8 mouse cellular contexts compared by ENCODE assay signal in the genomic region with DNA sequence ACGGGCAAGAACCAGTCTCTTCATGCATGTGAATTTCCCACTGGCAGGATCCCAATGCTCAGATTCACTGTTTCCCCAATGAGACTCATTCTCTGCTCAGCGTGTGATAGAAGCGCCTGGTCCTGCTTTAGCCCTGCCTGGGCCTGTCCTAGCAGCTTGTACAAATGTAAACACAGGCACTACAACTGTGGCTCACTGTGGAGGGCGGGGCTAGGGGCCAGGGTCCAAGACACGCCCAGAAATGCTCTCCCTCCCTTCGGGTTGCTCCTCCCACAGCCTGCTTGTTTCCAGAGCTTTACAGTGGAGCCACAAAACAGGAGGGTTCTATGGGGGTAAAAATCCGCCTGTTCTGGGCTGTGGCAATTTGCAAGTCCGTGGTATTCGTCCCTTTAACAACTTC.
A peak's percentile ranks its signal among the peaks of the same experiment; 100 is the strongest.
DNase-seq lines count a peak whose midpoint lies in the region; ATAC-seq and TF ChIP-seq lines count a peak whose summit lies in the region.

No protein-coding gene starts in this region.

- intact Hi-C loops in heart, postnatal 36 days (cut with DNase I): no loop called here

- peak; percentile 87 for ATAC-seq in megakaryocyte-erythroid progenitor cell, adult 5-6 weeks (replicated peaks; ENCODE audit: low FRiP score, low TSS enrichment, poor library complexity, severe bottlenecking)

- no peak overlapping the region for H3K4me3 ChIP-seq in embryonic fibroblast, embryonic 13.5 days (ENCODE audit: insufficient read depth, low read length)

- TF ChIP-seq CTCF in embryonic fibroblast, embryonic 13.5 days (IDR thresholded peaks at IDR 0.05; ENCODE audit: borderline replicate concordance, insufficient read depth, low read length): no peak

- H3K4me1 ChIP-seq in embryonic fibroblast, embryonic 13.5 days (ENCODE audit: control insufficient read depth, insufficient read depth, low read length): no peaks in the 10 kb centered on the region

- DNase-seq in A20 (ENCODE audit: low read depth, low spot score): peak; percentile 4
- peak; percentile 17 to 36 for DNase-seq in adrenal gland, postnatal 36 days
- DNase-seq in heart, postnatal 36 days: peak; percentile 17 to 28
- DNase-seq in kidney, postnatal 4 days: peak; percentile 78 to 86
- peak; percentile 33 for DNase-seq in testis, postnatal 14 days (ENCODE audit: low spot score)
- no peak for DNase-seq in natural killer cell, adult 2 months (ENCODE audit: low spot score in 2 of 2)

- TF ChIP-seq POLR2A in embryonic fibroblast, embryonic 13.5 days (IDR thresholded peaks at IDR 0.05; ENCODE audit: low read depth, low read length): 0 out of 2 replicates have a peak, but pooled peaks have one; percentile 22

- H3K27ac ChIP-seq in embryonic fibroblast, embryonic 13.5 days (ENCODE audit: insufficient read depth, low read length): no peak overlapping the region

Comparison
In these comparisons a context has a peak if more than half of its experiments do, and no peak if none do; other contexts are left out.
1. DNase-seq: peak in A20 (single experiment), adrenal gland, postnatal 36 days (2 of 2), heart, postnatal 36 days (2 of 2), kidney, postnatal 4 days (2 of 2) and testis, postnatal 14 days (single experiment); none in natural killer cell, adult 2 months (0 of 2).